In the genomic region with DNA sequence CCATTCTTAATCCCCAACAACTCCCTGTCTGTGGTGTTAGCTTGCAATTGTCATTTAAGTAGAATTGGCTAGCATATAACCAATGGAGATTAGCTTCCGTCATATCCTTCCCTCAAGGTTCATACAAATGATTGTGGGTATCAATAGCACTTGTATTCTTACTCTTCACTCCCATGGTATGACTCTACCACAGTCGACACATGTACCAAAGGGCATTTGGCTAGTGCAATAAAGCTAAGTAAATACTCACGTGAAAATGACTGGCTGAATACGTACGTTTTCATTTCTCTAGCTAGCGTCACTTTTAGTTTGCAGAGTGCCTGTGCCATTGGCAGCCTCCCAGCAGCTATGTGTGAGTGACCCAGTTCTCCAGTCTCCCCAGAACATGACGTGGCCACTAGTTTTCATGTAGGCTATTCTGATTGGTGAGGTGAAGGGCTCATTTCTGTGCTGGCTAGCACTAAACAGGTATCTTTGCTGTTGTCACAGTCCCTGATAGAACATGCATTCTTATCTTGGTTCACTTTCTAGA, we compare ENCODE assay signal across 13 mouse cellular contexts.
DNase-seq lines count a peak whose midpoint lies in the region; ATAC-seq and TF ChIP-seq lines count a peak whose summit lies in the region.
"Had no signal": no experiment of that assay in that cellular context is flagged by ENCODE, and none has a peak within 500 bp of the region (broad histone marks: within the 10 kb centered on the region; RNA-seq: fewer than 3 reads in every experiment).

No protein-coding gene starts in this region.

- no peak for TF ChIP-seq CTCF in small intestine, adult 2 months (IDR thresholded peaks at IDR 0.05; ENCODE audit: extremely low read depth, insufficient read length, insufficient replicate concordance, low read depth, low read length)

- no peak for DNase-seq in frontal cortex, postnatal 25 days (ENCODE audit: low spot score in 2 of 2)
- peak; percentile 6 for DNase-seq in retina, adult 2 months (ENCODE audit: low read depth, low spot score)
- no peak for DNase-seq in retina, embryonic 14.5 days (ENCODE audit: low spot score)
- peak; percentile 91 for DNase-seq in large intestine, adult 2 months (ENCODE audit: low read depth, low spot score)
- DNase-seq in gastrocnemius, adult 8-10 months (ENCODE audit: low spot score in 2 of 2): no peak
- DNase-seq: midbrain, embryonic 14.5 days; thymus, postnatal 25 days had no signal

- no peak overlapping the region for H3K4me3 ChIP-seq in small intestine, adult 2 months (ENCODE audit: low read depth, low read length)
- H3K4me3 ChIP-seq: neural tube, embryonic 12.5 days had no signal

- H3K36me3 ChIP-seq in small intestine, adult 2 months (ENCODE audit: control insufficient read depth, insufficient read depth, low read length): no peaks in the 10 kb centered on the region
- H3K36me3 ChIP-seq: neural tube, embryonic 12.5 days had no signal

- peak; percentile 90 for ATAC-seq in frontal cortex, adult (ENCODE audit: low TSS enrichment)
- no peak for ATAC-seq in erythroid progenitor cell, adult 5-6 weeks (replicated peaks; ENCODE audit: low FRiP score, poor library complexity, severe bottlenecking)
- ATAC-seq: inflammation-experienced regulatory T-cells, adult 6 months had no signal

- peak overlapping the region; percentile 19; the same call in 1 of the 2 replicates for H3K27ac ChIP-seq in small intestine, adult 2 months (ENCODE audit: insufficient read depth, low read depth, low read length)
- H3K27ac ChIP-seq: liver, embryonic 14.5 days; neural tube, embryonic 12.5 days had no signal

- no peak for TF ChIP-seq POLR2A in small intestine, adult 2 months (IDR thresholded peaks at IDR 0.05; ENCODE audit: low read depth, low read length)

- H3K27me3 ChIP-seq in small intestine, adult 2 months (ENCODE audit: control insufficient read depth, insufficient read depth, low read length): no peaks in the 10 kb centered on the region
- H3K27me3 ChIP-seq: neural tube, embryonic 12.5 days had no signal

- H3K4me1 ChIP-seq in small intestine, adult 2 months (ENCODE audit: control insufficient read depth, insufficient read depth, insufficient read length, low read length): peaks cover 11% of the 10 kb centered on the region
- H3K4me1 ChIP-seq: neural tube, embryonic 12.5 days had no signal

- 19% methylated on average over 7 of the region's 7 CpGs for WGBS in large intestine, adult 2 months
- WGBS in small intestine, adult 2 months: 25% methylated on average over 7 of the region's 7 CpGs

Comparison
In these comparisons a context has a peak if more than half of its experiments do, and no peak if none do; other contexts are left out.
1. DNase-seq: peak in retina, adult 2 months (single experiment) and large intestine, adult 2 months (single experiment); none in frontal cortex, postnatal 25 days (0 of 2), retina, embryonic 14.5 days (single experiment) and gastrocnemius, adult 8-10 months (0 of 2).